Mouse (Mus musculus): ENCODE measurements around the gene Inf2. TPM values are rescaled to one million over a fixed set of nuclear protein-coding genes. Genes with fewer than 3 reads are reported as not detected.

The Inf2 gene
- polyA plus RNA-seq, 1 experiment from 2014 or later = 3.6 TPM

- H3K4me2 ChIP-seq (ENCODE audit: low read depth, low read length) = no peak overlapping the region
- ATAC-seq (replicated peaks; ENCODE audit: extremely low read depth, insufficient read depth, low FRiP score) = no peak
- 74% methylated on average over 11 of the region's 11 CpGs for WGBS
- H3K36me3 ChIP-seq (ENCODE audit: control insufficient read depth, insufficient read depth) = peaks cover 30% of the 10 kb centered on the region
- H3K9me3 ChIP-seq (replicated peaks; ENCODE audit: control insufficient read depth, low read length) = no peaks in the 10 kb centered on the region
- H3K27ac ChIP-seq (ENCODE audit: low read length) = peak overlapping the region; percentile 32
- H3K27me3 ChIP-seq (ENCODE audit: control insufficient read depth, insufficient read depth, low read length) = no peaks in the 10 kb centered on the region
- peaks cover 86% of the 10 kb centered on the region for H3K4me1 ChIP-seq (ENCODE audit: control insufficient read depth, insufficient read depth, low read length)
- H3K4me3 ChIP-seq (ENCODE audit: low read length) = no peak overlapping the region
- H3K9ac ChIP-seq (ENCODE audit: low read length) = peak overlapping the region; percentile 2; the same call in 1 of the 2 replicates
Observed at GRCm38 (mm10) chr12:112663303-112663702, 74.7 kb downstream of the Inf2 start.

DNA sequence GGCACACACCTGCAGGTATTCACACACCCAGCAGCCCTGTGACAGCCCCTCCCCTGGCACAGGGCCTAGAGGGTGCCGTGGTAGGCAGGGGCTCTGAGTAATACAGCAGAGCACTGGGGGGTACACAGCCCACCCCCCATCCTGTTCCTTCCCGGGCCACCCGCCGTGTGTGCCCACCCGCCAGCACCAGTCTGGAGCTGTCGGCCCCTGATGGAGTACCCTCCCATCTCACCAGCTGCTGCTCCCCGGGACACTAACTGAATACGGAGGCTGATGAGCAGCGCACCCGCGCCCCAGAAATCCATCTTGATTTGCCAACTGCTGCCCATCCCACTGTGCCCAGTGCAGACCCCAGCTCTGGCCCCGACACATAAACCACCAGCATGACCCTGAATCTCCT is 75.1 kb downstream of the Inf2 start:
- 85% methylated on average over 12 of the region's 12 CpGs for WGBS
- no peak for ATAC-seq (replicated peaks; ENCODE audit: extremely low read depth, insufficient read depth, low FRiP score)
- peaks cover 88% of the 10 kb centered on the region for H3K4me1 ChIP-seq (ENCODE audit: control insufficient read depth, insufficient read depth, low read length)
- H3K9ac ChIP-seq (ENCODE audit: low read length) = peak overlapping the region; percentile 42
- no peaks in the 10 kb centered on the region for H3K9me3 ChIP-seq (replicated peaks; ENCODE audit: control insufficient read depth, low read length)
- no peak overlapping the region for H3K4me2 ChIP-seq (ENCODE audit: low read depth, low read length)
- H3K36me3 ChIP-seq (ENCODE audit: control insufficient read depth, insufficient read depth) = peaks cover 30% of the 10 kb centered on the region
- H3K4me3 ChIP-seq (ENCODE audit: low read length) = no peak overlapping the region
- H3K27ac ChIP-seq (ENCODE audit: low read length) = peak overlapping the region; percentile 32
- H3K27me3 ChIP-seq (ENCODE audit: control insufficient read depth, insufficient read depth, low read length) = no peaks in the 10 kb centered on the region

GRCm38 (mm10) chr12:112664124-112664523 is 75.5 kb downstream of the Inf2 start:
- no peak overlapping the region for H3K4me2 ChIP-seq (ENCODE audit: low read depth, low read length)

GRCm38 (mm10) chr12:112664656-112665055 is 76.1 kb downstream of the Inf2 start:
- H3K4me2 ChIP-seq (ENCODE audit: low read depth, low read length) = no peak overlapping the region
- no peaks in the 10 kb centered on the region for H3K9me3 ChIP-seq (replicated peaks; ENCODE audit: control insufficient read depth, low read length)
- 58% methylated on average over 5 of the region's 5 CpGs for WGBS
- H3K27me3 ChIP-seq (ENCODE audit: control insufficient read depth, insufficient read depth, low read length) = no peaks in the 10 kb centered on the region
- peaks cover 93% of the 10 kb centered on the region for H3K4me1 ChIP-seq (ENCODE audit: control insufficient read depth, insufficient read depth, low read length)
- H3K4me3 ChIP-seq (ENCODE audit: low read length) = no peak overlapping the region
- peak overlapping the region; percentile 82 for H3K27ac ChIP-seq (ENCODE audit: low read length)
- no peak for ATAC-seq (replicated peaks; ENCODE audit: extremely low read depth, insufficient read depth, low FRiP score)
- H3K36me3 ChIP-seq (ENCODE audit: control insufficient read depth, insufficient read depth) = peaks cover 30% of the 10 kb centered on the region
- H3K9ac ChIP-seq (ENCODE audit: low read length) = peak overlapping the region; percentile 59

More at GRCm38 (mm10) chr12:112664124-112664523, 75.5 kb downstream of the Inf2 start:
- Histone ChIP-seq H3K36me3 (ENCODE audit: control insufficient read depth, insufficient read depth) (peaks cover 30% of the 10 kb centered on the region), H3K27me3 (ENCODE audit: control insufficient read depth, insufficient read depth, low read length) (no peaks in the 10 kb centered on the region), H3K4me3 (ENCODE audit: low read length) (no peak overlapping the region), H3K4me1 (ENCODE audit: control insufficient read depth, insufficient read depth, low read length) (peaks cover 90% of the 10 kb centered on the region), H3K27ac (ENCODE audit: low read length) (peak overlapping the region; percentile 32), H3K9ac (ENCODE audit: low read length) (peak overlapping the region; percentile 42), H3K9me3 (replicated peaks; ENCODE audit: control insufficient read depth, low read length) (no peaks in the 10 kb centered on the region)
- 33% methylated on average over 2 of the region's 2 CpGs for WGBS
- no peak for ATAC-seq (replicated peaks; ENCODE audit: extremely low read depth, insufficient read depth, low FRiP score)

Small RNA genes within 50 kb of the gene (microRNA-seq; reads per million reads assigned to microRNA genes)
- gene Mir6939 = 0.59 reads per million

Other genes starting within 250 kb of the Inf2 start
- 4.8 and 7.0 TPM in 2 replicates for gene A530016L24Rik, start 99.3 kb upstream of the Inf2 start, polyA plus RNA-seq (2015; fragmentation: Nextera tagmentation; extraction: Ambion mirVana)
- 0.22 and 0.41 TPM in 2 replicates for gene Tmem179, start 72.0 kb upstream of the Inf2 start, polyA plus RNA-seq (2015; fragmentation: Nextera tagmentation; extraction: Ambion mirVana)
- 108 and 118 TPM in 2 replicates for gene Adssl1, start 31.3 kb downstream of the Inf2 start, polyA plus RNA-seq (2015; fragmentation: Nextera tagmentation; extraction: Ambion mirVana)
- 117 and 139 TPM in 2 replicates for gene Siva1, start 55.9 kb downstream of the Inf2 start, polyA plus RNA-seq (2015; fragmentation: Nextera tagmentation; extraction: Ambion mirVana)
- gene Akt1, start 86.1 kb downstream of the Inf2 start, polyA plus RNA-seq (2015; fragmentation: Nextera tagmentation; extraction: Ambion mirVana) = 51.4 and 56.7 TPM in 2 replicates
- 4.9 and 6.9 TPM in 2 replicates for gene Zbtb42, start 90.0 kb downstream of the Inf2 start, polyA plus RNA-seq (2015; fragmentation: Nextera tagmentation; extraction: Ambion mirVana)
- 4.3 and 5.1 TPM in 2 replicates for gene Cep170b, start 131.7 kb downstream of the Inf2 start, polyA plus RNA-seq (2015; fragmentation: Nextera tagmentation; extraction: Ambion mirVana)
- 19.4 and 32.5 TPM in 2 replicates for gene Pld4, start 171.9 kb downstream of the Inf2 start, polyA plus RNA-seq (2015; fragmentation: Nextera tagmentation; extraction: Ambion mirVana)
- gene Ahnak2, start 213.9 kb downstream of the Inf2 start, polyA plus RNA-seq (2015; fragmentation: Nextera tagmentation; extraction: Ambion mirVana) = 2.0 and 2.1 TPM in 2 replicates
- 6.0 and 8.4 TPM in 2 replicates for gene Clba1, start 220.2 kb downstream of the Inf2 start, polyA plus RNA-seq (2015; fragmentation: Nextera tagmentation; extraction: Ambion mirVana)
- gene Cdca4, start 240.6 kb downstream of the Inf2 start, polyA plus RNA-seq (2015; fragmentation: Nextera tagmentation; extraction: Ambion mirVana) = 44.7 and 53.2 TPM in 2 replicates

Data from heart, embryonic 16.5 days (tissue).